Mouse (Mus musculus): ENCODE measurements around the gene Igf2r. TPM values are rescaled to one million over a fixed set of nuclear protein-coding genes. Genes with fewer than 3 reads are reported as not detected.

The Igf2r gene
- total RNA-seq, 1 experiment from 2014 or later, result 19.7 TPM

DNA sequence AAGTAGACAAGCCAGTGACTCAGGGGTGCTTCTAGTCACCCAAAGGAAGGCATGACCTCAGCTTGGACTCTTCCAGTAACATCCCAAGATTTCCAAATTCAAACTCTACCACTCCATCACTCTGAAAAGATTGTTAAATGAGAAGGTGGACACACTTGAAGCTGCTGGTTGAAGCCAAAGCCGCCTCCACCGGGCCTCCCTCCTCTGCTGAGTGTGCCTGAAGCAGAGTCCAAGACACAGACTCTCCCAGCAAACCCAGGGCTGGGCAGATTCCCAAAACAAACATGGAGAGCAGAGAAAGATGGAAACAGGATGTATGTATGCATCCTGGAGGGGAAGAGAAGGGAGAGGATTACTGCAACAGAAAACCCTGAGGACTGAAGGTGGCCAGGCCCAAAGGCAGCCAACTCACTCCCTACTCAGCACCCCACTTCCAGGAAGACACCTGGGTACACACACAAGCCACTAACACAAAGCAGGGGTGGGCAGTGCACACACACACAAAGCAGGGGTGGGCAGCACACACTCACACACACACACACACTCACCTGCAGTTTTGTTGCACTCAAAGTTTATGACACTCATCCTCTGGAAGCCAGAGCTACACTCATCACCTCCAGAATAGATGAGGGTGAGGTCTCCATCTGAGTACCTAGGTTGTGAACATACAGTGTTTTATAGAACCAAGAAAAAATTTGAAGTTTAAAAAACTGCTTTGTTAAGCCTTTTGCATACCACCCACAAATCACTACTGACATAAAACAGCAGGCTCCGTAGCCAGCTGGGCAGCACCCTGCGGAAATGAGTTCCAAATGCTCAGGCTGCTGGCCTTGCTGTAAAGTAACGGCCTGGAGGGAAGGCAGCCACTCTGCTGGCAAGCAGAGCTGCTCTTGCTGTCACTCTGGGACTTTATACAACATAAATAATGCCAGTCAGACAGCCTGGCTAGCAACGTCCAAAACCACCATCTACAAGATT is 44.4 kb downstream of the Igf2r start:
- no peak for ATAC-seq (replicated peaks; ENCODE audit: insufficient number of reproducible peaks, low FRiP score, low TSS enrichment, poor library complexity, severe bottlenecking)

DNA sequence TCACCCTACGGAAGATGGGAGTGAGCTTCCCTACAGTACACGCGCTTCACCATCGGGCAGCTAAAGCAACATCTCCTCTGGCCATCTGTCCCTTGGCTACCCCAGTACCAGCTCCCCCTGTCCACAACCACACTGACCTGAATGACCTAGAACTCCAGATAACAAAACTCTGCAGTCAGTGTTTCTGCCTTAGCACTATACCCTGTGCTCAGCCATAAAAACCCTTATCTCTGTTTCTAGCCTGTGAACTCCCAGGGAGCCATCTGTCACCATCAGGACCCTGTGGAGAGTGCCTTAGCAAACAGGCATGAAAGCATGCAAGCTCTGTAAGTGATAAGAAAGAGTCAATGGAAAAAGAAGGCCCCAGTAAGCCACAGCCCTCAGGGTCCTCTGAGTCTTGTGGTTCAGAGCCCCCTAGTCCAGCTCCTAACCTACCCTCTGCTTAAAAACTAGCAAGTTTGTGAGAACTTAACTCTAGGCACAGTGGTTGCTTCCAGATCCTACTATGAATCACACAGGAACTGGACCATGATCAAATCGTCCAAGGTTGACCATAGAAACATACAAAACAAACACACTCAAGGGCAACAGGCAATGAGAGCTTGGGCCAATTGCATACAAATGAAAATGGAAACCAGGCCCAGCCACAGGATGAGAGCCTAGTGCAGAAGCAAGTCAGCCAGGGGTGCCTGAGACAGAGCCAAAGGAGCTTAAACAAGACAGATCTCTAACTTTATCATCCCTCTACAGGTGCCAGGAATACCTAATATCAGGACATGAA is 45.3 kb downstream of the Igf2r start:
- ATAC-seq (replicated peaks; ENCODE audit: insufficient number of reproducible peaks, low FRiP score, low TSS enrichment, poor library complexity, severe bottlenecking), result no peak

DNA sequence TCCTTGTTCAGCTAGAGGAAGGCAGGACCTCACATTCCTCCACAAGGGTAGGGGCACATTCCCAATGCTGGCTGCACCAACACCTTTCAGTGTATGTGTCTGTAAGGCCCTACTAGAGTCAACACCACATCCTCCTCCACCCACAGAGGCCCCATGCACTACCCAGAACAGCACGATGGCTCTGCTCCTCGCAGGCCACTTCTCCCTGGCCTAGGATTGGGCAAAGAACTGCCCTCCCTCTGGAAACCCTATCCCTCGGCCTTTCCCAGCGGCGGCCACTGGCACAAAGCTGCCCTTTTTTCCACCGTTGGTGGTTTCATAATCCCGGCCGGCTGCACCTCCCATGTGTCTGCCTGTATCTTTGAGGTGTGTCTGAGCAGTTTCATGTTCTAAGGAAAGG is 46.8 kb downstream of the Igf2r start:
- no peak for ATAC-seq (replicated peaks; ENCODE audit: insufficient number of reproducible peaks, low FRiP score, low TSS enrichment, poor library complexity, severe bottlenecking)

DNA sequence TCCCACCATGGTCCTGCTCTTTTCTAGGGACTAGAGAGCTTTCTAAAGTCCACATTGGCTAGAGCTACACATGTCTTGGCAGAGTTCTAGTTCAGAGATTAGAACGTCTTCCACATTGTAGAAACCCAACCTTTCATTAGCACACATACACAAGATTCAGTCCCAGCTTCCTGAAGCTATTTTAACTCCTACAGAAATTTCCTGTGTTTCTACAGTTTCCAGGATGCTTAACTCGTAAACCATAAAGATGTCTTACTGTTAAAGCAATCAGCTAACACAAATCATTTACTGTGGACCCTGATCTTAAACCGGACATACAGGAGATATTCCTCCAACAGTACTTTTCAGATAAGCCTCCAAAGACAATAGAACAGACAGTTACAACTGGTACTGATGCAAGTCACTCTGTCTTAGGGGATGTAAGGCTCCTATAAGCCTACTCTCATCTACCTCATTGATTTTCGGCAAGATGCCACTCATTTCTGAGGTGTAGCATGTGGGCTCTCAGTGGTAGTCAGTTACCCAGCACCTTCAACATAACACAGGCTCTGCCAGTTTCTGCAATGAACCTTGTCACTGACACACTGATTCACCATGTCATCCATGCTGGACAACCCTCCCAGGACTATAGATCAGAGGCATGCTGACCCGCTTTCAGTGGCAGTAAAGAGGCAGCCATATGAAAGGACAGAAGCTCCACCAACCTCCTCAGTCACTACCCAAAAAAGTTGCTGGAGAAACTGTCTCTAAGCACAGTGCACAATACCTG is 48.2 kb downstream of the Igf2r start:
- ATAC-seq (replicated peaks; ENCODE audit: insufficient number of reproducible peaks, low FRiP score, low TSS enrichment, poor library complexity, severe bottlenecking), result no peak

DNA sequence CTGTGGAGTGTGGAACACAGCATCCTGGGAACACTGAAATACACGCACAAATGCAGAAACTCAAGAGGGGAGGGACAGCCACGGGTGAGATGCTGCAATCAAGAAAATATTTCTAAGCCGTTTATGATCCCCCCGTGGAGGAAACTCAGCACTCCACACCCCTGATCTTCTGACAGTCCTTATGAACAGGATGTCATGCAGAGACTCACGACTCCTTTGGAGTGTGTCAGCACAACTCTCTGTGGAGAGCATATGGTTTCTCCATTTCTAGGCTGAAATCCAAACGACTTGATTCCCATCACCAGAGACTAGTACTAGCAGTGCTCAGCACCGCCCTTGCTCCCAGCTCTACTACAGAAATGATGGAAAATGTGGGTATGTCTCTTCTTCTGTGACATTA is 51.2 kb downstream of the Igf2r start:
- no peak for ATAC-seq (replicated peaks; ENCODE audit: insufficient number of reproducible peaks, low FRiP score, low TSS enrichment, poor library complexity, severe bottlenecking)

DNA sequence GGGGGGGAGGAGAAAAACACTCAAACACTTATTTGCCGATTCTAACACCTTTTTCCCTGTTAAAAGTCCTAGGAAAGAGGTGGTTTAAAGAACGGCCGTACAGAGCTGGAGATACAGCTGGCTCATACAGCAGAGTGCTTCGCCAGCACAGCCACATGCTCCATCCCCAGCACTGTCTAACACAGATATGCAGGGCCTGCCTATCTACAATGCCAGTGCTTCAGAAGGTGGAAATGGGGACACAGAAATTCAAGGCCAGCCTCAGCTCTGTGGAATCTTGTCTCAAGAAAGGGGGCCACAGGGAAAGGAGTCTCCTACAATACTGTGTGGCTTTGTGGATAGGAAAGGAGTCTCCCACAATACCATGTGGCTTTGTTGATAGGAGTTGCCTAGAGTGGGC is 52.0 kb downstream of the Igf2r start:
- ATAC-seq (replicated peaks; ENCODE audit: insufficient number of reproducible peaks, low FRiP score, low TSS enrichment, poor library complexity, severe bottlenecking), result no peak

DNA sequence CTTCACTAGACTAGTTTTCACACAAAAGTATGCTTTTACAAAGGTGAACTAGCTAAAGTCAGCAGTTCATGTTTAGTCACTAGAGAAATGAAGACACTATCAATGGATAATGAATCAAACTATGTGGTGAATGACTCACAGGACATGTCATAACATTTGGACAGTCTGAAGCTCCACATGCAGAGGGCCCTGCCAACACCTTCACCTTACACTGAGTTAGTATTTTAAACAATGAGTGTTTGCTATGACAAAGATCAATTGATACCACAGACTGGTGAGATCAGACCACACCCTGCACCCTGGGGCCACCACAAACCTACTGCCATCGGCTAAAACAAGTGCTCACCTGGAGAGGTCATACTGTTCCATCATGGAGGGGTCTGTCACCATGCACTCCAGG is 54.4 kb downstream of the Igf2r start:
- no peak for ATAC-seq (replicated peaks; ENCODE audit: insufficient number of reproducible peaks, low FRiP score, low TSS enrichment, poor library complexity, severe bottlenecking)

DNA sequence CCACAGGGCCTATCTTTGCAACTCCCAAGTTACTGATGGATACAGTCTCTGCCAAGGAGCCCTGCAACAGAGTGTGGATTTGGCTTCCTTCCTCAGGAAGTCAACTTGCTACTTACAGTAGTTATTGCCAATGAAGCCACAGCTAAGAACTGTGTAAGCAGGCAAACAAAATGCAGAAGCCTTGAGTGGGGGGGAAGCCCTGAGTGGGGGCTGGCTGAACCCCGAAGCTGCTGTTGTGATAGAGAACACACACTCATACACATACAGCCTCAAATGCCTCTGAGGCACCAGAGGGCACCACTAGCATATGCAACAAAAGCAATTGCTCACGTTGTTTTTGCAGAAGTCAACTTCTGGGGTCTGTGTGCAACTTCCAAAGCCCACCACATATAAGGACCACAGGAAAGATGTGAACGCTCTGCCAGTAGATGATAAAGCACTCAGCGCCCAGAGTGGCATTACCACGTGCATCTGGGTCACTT is 55.3 kb downstream of the Igf2r start:
- ATAC-seq (replicated peaks; ENCODE audit: insufficient number of reproducible peaks, low FRiP score, low TSS enrichment, poor library complexity, severe bottlenecking), result no peak

DNA sequence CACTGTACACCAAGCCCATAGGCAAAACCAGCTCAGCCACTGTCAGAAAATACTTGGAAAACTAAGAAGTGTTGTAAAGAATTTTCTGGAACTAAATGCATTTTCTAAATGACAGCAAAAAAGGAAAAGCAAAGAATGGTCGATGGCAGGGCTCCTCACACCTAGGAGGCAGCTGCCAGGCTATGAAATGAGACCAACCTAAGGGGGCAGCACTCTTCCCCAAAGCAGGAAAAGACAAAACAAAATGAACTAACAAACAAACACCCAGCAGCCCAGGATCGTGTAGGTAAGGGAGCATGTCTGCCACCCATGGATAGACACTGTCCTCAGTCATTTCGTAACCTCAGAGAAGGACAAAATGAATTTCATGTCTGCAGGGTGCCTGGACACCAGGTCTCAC is 56.5 kb downstream of the Igf2r start:
- ATAC-seq (replicated peaks; ENCODE audit: insufficient number of reproducible peaks, low FRiP score, low TSS enrichment, poor library complexity, severe bottlenecking), result no peak

DNA sequence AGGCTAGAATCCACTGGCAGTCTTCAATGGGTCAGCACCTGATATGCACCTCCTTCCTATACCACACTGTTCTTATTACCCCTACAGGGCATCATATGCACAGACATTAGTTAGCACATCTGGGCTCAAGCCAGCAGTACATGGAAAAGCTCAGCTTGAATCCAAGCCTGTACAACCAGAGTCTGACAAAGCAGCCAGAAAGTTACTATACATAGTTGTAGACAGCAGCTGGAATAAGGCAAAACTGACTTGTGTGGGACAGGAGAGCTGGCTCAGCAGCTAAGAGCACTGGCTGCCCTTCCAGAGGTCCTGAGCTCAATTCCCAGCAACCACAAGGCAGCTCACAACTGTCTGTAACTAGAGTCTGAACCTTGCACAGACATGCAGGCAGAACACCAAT is 57.3 kb downstream of the Igf2r start:
- no peak for ATAC-seq (replicated peaks; ENCODE audit: insufficient number of reproducible peaks, low FRiP score, low TSS enrichment, poor library complexity, severe bottlenecking)

DNA sequence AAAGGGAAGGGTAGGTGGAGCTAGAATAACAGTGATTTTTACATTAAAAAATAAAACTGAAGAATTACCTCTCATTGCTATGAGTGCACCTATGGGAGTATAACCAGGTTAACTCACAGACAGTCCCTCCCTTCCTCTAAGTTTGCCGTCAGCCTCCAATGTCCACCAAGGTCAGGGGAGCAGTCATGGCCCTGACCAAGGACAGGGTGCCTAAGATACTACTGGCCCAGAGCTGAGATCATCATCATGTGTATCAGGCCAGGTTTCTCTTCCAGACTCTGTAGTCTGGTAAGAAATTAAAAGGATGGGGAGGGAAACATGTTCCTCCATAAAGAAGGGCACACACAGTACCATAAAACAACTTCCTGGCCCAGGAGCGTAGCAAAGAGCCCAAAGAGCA is 58.5 kb downstream of the Igf2r start:
- ATAC-seq (replicated peaks; ENCODE audit: insufficient number of reproducible peaks, low FRiP score, low TSS enrichment, poor library complexity, severe bottlenecking), result no peak

DNA sequence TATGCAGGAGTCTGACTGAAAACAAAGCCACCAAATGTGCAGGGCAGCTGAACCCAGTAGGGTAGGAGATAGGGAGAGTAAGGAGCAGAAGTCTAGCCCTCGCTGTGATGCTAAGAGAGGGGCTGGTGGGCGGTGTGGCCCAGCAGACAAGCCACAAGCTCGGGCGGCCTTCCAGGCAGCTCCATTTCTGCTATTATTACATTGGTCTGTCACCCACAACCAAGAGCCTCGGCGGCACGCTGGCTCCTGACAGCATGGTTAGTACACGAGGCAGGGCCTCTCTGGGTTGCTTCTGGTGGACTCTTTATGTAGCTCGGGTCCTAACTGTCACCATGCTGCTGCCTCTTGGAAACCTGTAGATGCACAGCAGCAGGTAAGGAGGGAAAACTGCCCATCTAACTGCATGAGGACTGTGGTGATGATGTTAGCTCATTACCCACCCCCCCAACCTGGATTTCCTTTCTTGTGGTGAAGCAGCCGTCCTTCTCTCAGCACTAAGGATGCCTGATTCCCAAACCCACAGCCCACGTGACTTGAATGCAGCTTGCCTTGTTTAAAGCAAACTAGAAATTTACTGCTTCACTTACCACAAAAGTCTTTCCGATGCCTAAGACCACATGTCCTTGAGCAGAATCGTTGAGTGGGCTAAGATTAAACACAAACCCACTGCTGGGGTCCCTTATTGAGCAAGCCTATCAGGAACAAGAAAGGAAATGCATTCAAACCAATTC is 59.2 kb downstream of the Igf2r start:
- no peak for ATAC-seq (replicated peaks; ENCODE audit: insufficient number of reproducible peaks, low FRiP score, low TSS enrichment, poor library complexity, severe bottlenecking)

DNA sequence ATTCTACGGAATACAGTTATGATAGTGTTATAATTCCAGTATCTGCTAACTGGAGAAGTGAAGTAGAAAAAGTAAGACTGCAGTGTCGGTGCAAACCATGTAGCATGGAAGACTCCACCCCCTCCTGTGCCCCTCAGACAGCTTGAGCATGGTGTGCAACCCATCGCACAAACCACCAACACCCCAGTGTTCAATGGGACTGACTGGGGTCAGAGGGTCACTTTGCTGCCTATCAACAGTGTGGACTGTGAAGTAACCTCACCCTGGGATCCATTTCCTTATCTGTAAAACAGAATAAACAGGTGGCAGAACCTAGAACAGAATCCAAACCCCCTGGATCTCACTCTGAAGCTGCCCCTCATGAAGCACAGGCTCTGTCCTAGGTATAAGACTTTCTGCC is 61.1 kb downstream of the Igf2r start:
- ATAC-seq (replicated peaks; ENCODE audit: insufficient number of reproducible peaks, low FRiP score, low TSS enrichment, poor library complexity, severe bottlenecking), result no peak

DNA sequence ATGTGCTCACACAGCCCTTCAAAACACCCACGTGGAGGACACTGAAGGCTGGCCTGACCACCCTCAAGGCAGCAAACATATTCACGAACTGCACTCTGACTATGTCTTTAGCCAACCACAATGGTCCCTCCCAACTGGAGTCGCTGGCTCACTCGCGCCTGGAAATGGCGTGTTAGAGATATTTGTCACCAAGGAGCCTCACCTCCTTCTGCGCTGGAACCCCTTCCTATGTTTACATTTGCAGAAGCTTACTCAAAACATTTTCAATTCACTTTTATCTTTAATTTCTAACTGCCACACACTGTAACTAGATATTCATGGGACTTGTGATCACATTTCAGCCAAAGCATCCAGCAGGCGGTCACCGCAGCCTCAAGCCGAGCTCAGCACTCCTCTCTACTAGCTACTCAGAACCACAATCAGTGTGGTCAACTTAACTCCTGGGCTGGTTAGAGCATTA is 62.8 kb downstream of the Igf2r start:
- ATAC-seq (replicated peaks; ENCODE audit: insufficient number of reproducible peaks, low FRiP score, low TSS enrichment, poor library complexity, severe bottlenecking), result no peak

DNA sequence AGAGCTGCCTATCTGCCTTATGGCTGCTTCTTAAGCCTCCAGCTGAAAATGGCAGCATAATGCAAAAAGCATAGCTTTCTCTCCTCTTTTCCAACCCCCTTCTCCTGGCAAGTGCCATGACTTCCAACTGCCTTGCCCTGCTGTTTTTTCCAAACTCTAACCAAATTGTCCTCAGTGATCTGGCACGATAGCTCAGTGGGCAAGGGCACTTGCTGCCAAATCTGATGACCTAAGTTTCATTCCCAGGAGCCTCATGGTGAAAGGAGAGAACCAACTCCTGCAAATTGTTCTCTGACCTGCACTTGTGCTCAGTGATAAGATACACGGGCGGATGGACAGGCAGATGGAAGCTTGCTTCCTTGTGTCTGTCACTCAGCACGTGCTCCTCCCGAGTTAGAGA is 66.6 kb downstream of the Igf2r start:
- no peak for ATAC-seq (replicated peaks; ENCODE audit: insufficient number of reproducible peaks, low FRiP score, low TSS enrichment, poor library complexity, severe bottlenecking)

DNA sequence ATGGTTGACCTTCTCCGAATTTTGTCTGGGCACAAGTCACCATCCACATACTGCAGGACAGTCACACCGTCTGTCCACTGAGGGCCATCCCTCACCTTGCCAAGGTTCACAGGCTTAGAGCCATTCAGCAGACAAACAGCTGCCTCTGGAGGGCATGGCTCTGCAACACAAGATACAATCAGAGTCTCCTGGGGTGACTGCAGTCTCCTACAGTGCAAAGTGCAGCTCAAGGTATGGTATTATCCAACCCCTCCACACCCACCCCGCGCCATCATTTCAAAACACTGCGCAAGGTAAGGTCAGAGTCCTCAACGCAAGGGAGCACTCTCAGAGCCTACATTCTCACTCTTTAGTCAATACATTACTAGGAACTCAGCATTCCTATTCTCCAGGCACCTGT is 69.1 kb downstream of the Igf2r start:
- ATAC-seq (replicated peaks; ENCODE audit: insufficient number of reproducible peaks, low FRiP score, low TSS enrichment, poor library complexity, severe bottlenecking), result no peak

DNA sequence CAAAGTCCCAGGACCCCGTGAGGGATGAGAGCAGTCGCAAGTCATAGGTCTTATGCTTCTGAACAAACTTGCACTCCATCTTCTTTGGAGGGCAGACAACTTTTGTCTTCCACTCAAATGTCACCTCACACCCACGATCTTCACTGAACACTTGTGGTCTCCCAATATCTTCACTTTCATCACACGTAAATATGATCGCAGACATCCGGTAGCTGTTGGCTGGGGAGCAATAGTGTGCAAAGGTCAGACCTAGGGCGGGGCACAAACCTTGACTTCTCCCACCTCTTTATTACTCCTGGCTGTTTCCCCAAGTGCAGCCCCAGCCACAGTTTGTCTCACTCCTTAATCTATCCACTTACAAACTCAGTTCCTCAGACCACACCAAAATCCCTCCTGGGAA is 77.6 kb downstream of the Igf2r start:
- ATAC-seq (replicated peaks; ENCODE audit: insufficient number of reproducible peaks, low FRiP score, low TSS enrichment, poor library complexity, severe bottlenecking), result no peak

DNA sequence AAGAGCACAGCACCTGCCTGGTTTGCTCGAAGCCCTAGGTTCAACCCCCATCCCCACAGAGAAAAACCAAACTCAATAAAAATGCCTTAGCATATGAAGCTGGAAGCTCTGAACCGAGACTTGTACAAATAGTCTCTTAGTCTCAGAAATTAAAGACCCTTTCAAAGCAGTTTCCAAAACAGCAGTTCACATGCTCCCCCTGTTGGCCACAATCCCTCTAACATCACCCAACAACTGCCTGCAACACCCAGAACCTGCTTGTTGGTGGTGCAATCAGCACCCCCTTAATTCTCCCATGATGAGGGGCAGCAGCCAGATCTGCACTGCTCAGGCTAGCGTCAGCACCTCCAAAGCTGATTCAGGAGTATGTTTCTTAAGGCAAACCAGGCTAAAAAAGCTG is 79.9 kb downstream of the Igf2r start:
- no peak for ATAC-seq (replicated peaks; ENCODE audit: insufficient number of reproducible peaks, low FRiP score, low TSS enrichment, poor library complexity, severe bottlenecking)
